Mouse (Mus musculus): ENCODE results near the gene Cep95.
"Not testable (repeated sequence)": the region's sequence is repeated elsewhere in the genome, so short reads cannot be mapped to it uniquely, and the experiment has no call there.

Cep95 gene

DNA sequence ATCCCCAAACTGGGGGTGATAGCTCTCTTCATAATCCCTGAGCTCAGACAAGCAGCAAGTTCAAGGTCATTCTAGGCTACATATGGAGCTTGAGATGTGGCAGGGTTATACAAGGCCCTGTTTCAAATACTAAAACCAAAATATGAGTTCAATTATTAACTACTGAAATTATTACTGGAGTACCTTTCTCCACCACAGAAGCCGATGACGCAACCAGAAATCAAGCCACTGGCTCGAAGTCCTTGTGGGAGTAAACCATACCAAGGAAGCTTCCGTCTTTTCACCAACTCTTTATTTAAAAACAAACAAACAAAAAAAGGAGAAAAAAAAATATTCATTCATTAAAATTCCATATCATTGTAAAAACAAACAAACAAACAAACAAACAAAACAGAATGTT is 12.1 kb upstream of the Cep95 start:
- DNase-seq (ENCODE audit: low spot score) = no peak

DNA sequence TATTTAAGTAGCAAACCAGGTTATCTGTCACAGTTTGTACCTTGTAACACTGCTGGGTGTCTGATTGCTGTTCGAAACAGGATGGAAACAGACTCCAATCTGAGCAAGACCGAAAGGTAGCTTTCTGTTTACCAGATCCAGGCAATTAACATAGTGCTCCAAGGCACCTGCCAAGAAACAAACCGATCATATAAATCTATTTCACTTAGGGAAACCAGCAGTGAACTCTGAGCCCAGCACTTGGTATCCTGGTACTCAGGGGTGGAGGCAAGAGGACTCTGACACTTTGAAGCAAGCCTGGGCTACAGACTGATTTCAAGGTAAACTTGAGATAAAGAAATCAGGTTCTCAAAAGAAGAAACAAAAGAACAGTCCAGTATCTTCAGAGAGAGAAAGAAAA is 11.7 kb upstream of the Cep95 start:
- DNase-seq (ENCODE audit: low spot score) = no peak

DNA sequence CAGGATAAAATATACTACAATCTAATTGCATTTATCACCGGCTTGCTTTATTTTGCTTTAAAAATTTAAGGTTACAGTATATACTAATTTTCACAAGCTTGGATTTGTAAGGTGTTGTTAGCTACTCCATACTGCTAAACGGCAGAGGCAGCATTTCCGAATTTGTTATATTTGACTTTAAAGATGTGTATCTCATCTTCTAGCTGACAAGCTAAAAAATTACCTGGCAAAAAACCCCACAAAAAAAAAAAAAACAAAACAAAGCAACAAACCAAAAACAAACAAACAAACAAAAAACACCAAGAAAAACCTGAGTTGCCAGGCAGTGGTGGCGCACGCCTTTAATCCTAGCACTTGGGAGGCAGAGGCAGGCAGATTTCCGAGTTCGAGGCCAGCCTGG is 10.9 kb upstream of the Cep95 start:
- no peak for DNase-seq (ENCODE audit: low spot score)

DNA sequence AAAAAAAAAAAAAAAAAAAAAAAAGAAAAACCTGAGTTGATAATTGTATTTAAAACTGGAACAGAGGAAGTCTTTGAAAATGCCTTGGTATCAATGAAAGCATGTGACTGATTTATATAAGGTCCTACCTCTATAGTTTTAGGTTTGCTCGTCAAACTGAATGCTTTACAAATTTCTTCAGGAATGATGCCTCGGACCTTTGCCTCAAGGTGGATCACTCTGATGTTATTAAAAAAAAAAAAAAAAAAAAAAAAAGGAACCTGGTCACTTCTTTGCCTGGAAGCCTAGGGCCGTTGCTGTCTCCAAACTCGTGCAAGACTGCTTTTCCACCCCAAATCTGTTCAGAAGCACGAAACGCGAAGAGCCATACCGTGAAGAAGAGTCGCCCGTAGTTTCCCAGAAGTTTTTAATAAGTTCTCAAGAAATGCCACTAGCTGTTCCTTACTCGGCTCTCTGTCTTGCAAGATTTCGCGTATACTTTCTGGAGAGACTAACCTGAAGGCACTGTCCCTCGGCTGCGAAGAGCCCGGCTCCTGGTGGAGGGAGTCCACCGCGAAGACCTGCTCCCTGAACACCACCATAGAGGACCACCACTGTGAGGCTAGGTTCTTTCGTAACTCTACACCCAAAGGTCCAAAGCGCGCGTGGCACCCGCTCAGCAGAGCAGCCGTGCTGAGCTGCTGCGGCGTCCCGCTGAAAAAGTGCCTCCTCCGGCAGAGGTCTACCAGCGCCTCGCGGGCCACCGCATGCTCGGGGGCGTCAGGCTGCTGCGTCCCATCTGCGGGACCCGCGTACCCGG is 10.3 kb upstream of the Cep95 start:
- no peak for DNase-seq (ENCODE audit: low spot score)

DNA sequence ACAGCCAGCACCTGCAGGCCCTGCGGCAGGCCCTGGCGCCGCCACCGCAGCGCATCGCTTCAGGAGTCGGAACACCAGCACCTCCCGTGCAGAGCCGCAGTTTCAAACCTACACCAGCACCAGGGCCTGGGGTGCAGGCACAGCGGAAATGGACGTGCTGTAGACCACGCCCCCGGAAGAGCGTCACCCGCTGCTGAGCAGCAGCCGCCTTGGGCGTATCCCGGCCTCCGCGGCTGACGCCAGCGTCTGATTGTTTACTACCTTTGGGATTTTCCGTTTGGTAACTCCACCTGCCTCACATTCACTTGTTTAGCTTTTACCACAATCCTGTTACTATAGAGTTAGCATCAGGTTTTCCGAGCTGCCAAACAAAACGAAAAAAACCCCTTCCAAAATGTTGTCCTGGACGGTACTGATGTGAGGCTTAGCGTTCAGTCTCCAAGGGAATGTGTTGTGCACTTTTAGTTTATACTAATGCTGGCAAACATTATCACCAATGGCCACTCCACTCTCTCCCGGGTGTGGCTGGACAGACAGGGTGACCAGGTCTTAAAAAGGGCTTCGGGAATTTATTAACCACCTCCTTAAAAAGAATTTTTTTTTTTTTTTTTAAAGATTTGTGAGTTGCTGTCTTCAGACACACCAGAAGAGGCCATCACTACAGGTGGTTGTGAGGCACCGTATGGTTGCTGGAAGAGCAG is 9.5 kb upstream of the Cep95 start, which contains the start of gene Polg2:
TSS of gene Polg2 (minus strand) at position 150 of the 701 bp plus-strand sequence.
- peak; percentile 91 for DNase-seq (ENCODE audit: low spot score)

DNA sequence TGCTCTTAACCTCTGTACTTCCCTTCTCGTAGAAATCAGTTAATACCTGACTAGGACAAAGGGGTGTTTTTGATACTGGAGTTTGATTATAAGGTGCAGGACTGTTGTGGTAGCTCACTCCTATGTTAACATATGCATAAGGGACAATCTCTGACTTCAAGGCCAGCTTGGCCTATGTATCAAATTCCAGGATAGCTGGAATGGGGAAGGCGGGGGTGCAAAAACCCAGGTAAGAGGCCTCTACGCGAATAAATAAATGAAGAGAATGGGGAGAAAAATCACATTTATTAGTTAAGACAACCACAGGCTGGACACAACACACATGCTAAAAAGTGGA is 9.0 kb upstream of the Cep95 start:
- no peak for DNase-seq (ENCODE audit: low spot score)

DNA sequence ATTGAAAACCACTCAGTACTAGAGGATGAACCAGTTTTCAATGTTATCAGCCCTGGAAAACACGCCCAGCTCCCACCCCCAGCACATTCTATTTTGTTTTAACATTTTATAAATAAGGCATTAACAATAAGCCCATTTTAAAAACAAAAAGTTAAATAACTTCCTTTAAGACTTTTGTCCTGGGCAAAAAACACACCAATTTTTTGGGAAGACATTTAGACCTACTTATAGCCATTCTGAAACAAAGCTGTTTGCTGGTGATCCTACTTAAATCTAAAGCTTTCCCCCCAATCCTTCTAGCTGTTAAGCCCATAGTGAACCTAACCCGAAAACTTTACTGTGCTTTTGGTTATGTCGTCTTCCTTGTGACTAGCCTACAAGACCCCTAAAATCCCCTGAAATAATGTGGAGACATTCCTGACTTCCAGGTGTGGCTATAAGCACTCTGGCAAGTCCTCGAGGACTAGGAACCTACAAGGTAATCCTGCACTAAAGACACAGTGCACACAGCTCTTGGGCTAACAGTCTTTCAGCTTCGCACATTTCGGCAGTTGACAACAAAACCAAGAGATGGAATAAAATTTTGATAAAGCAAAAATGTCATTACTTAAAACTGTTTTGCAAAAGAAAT is 8.3 kb upstream of the Cep95 start:
- no peak for DNase-seq (ENCODE audit: low spot score)

DNA sequence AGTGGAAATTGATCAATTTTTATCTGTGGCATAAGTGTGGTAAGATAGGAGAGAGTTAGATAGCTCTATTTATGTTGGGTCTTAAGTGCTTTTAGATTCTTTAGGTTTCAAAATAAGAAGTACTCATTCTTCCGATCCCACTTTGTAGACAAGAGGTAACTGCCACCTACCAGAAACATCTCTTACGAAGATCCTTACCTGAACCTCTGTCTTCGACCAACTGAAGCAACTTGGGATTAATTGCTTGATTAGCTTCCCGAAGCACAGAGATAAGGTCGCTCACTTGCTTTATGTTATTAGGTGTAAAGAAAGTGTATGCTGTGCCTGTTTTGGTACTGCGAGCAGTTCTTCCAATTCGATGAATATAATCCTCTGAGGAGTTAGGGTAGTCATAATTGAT is 6.8 kb upstream of the Cep95 start:
- DNase-seq (ENCODE audit: low spot score) = not testable (repeated sequence)

DNA sequence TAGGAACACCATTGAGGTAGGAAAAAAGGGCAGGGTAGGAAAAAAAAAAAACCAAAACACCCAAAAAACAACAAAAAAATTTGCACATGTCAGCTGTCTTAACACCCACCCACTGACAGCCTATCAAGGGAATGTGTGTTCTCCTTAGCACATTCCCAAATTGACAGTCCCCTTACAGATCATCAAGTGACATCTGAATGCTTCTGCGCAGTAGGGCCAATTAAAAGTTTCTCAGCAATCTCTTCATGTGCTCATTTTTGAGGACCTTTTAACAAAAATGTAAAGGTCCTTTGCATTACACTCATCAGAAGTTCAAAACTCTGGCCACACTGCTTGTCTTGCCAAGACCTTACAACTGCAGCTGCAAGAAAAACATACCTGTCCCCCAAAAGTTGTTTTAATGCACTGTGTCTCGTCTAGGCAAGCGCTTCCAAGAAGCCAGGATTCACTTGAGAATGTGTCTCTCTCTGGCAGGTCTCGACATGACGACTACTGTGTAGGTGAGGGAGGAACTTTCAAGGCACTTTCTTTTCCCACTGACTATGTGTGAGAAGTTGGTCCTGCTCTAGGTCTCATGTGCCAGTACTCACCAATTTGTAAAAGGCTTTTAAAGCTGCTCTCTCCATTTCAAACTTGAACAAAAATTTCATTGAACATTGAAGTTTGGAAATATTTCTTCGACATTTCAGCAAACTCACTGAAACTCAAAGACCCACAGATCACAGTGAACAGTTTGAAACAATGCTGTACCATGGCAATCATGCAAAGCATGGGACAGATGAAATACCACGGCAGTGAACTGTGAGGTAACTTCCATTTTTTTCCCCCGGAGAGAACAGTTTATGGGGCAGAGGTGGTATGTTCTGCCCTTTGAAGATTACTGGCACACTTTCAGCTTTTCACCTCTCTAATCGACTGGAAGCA is 5.9 kb upstream of the Cep95 start:
- no peak for DNase-seq (ENCODE audit: low spot score)

DNA sequence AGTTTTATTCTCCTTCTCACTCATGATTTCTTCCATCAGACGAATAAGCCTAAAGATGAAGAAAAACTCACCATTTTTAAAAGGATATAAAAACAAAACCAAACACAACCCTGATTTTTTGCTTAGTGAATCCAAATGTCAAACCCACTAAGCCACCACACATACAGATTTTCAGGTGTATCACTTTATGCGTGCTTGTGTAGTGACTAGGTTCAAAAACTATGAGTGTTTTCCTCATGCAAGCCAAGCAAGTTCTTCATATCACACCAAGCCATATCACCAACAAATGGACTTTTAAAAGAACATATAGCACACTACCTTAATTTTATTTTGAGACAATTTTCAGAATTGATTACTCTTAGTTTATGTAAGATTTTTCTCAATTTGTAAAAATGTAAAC is 4.6 kb upstream of the Cep95 start:
- DNase-seq (ENCODE audit: low spot score) = no peak

DNA sequence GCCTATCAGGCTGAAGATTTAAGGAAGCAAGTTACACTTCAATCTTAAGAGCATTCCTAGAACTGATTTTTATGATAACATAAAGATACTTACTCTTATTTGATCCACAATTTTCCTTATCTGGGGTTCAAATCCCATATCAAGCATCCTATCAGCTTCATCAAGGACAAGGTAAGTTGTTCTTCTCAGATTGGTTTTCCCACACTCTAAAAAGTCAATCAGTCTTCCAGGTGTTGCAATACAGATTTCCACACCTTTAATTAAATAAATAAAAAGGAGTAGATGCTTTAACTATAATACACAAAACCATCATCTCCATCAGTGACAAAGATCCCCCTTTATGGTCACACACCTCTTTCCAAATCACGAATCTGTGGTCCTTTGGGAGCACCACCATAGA is 4.0 kb upstream of the Cep95 start:
- DNase-seq (ENCODE audit: low spot score) = no peak

DNA sequence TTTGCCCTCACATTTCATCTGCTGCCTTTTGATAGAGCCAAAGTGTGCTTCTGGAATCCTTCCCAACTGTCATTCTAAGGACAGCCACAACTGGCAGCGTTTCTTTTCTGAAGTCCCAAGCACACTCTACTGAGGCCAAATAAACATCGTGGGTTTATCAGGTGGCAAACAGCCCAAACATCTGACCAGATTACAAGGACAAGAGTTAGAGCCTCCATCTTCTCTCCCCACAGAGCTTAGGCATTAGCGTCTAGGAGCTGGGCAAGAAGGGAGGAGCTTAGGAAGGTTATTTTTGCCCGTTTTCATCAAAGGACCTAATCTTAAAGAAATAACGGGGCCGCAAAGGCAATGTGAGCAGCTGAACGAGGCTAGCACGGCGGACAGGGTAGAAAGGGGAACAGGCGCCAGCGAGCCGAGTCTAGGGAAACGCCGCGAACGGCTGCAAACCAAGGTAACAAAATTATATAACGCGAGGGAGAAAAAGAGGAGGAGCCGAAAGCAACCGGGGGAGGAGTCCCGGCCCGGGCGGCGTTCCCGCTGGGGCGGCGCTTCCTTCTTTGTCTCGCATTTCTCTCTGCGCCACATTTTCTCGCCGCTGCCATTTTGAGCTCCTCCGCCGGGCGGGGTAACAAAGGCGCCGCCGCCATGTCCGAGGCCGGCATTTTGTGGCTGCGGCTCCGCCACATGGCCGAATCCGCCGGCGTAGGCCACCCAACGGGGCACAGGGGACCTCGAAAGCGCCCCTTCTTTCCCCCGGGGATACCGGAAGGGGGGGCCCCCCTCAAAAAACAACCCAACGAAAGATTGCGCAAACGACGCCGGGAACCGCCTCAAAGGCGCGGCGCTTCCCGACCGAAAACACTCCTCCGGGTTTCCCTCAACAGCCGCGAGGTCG is 1.7 kb upstream of the Cep95 start:
- peak; percentile 87 for DNase-seq (ENCODE audit: low spot score)

DNA sequence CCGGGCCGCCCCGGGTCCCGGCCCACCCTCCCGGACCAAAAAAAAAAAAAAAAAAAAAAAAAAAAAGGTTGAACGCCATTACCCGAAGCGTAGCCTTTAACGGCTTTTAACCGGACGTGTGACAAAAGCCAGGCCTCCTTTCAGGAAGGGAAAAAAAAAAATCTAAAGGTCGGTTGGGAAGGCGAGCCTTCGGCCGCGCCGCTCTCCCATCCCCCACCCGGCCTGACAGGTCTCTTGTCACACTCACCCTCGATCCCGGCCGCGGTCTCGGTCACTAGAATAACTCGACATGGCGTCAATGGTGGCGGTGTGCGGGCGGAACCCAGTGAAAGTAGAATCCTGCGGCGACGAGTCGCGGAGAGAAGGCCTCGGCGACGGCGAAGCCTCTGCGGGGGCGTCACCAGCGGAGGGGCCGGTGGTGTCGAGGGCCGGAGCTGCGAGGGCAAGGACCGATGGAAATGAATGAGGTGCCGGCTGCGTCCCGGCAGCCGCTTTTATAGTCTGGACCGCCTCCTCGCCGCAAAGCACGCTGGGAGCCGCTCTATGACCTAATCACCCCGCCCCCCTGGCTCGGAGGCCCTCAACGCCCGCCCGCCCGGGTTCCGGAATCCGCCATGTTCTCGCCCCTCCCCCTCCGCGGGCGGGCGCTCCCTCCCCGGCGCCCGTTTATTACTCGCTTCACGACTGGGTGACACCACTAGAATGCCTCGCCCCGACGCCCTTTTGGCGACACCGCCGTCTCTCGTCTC is 852 bp upstream of the Cep95 start:
- DNase-seq (ENCODE audit: low spot score) = peak; percentile 99

DNA sequence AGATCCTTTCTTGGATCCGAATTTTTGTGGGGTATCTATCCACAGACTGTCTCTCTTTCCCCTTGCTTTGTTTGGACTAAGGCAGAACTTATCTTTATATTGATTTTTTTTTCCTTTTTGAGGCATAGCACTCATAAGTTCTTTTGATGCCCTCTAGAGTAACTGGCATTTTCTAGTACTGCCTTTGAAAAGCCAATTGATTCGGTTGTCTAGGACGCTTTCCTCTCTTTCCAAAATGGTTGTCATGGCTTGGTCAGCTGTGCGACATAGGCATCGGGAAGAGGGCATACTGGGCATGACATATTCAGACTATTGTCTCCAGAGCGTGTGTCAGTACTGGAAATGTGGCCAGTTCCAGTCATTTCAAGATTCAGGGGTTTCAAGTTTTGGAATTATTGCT is 597 bp downstream of the Cep95 start:
- no peak for DNase-seq (ENCODE audit: low spot score)

DNA sequence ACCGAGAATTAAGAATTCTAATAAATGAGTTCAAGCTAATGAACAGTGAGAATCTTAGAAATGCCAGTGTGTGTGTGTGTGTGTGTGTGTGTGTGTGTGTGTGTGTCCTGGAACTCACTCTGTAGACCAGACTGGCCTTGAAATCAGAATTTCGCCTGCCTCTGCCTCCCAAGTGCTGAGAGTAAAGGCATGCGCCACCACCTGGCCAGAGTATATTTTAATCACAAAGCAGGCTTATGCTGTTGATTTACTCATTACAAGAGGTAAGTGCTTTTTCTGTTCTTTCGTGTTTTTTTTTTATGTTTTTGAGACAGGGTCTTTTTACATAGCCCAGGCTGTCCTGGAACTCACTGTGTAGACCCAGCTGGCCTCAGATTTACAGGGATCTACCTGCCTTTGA is 4.8 kb downstream of the Cep95 start:
- no peak for DNase-seq (ENCODE audit: low spot score)

DNA sequence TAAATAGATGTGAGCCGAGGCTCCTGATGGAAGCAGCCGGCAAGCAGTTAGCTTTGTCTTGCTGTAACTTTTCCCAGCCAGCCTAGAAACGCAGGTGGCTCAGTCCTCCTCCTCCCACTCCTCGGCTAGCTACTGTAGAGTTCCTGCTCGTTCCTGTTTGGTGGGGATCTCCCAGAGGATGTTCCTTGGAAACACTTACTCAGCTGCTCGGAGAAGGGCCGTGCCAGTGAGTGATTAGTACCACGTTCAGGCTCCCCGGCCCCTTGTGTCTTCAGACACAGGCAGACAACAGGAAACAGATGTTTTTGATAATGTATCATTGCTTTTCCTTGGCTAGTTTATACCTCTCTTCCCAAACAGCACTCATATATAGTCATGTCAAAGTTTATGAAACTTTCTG is 6.6 kb downstream of the Cep95 start:
- no peak for DNase-seq (ENCODE audit: low spot score)

DNA sequence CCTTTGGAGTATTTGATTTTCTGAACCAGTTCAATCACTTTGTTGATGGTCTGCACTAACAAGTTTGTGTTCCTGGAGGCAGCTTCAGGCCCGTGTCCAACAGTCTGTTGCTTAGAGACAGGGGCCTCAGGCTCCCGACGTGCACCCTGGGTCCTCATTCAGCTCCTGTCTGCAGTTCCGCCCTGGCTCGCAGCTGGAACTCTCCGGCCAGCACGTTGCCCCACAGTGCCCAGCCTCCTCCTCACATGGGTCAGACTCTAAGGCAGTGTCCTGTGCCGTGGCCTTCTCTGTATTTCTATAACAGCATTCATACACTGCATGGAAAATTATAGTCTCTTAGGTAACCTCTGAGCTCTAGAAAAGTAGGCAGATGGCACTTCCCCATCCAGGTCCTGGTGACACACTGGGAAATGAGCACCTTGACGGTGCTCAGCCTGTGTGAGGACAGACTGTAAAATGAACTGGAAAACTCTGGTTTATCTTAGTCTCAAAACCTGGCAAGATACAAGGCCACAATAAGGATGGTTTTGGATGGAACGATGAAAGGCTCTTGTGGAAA is 13.1 kb downstream of the Cep95 start:
- DNase-seq (ENCODE audit: low spot score) = no peak

DNA sequence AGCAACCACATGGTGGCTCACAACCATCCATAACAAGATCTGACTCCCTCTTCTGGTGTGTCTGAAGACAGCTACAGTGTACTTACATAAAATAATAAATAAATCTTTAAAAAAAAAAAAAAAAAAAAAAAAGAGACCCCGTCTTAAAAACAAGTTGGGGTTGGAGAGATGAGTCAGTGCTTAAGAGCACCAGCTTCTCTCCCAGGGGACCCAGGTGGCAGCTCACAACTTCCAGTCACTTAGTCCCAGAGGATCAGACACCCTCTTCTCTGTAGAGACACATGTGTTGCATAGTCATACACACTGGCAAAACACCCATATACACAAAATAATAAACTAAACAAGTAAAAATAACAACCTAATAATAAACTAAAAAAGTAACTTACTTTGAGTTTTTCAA is 18.4 kb downstream of the Cep95 start:
- DNase-seq (ENCODE audit: low spot score) = not testable (repeated sequence)

DNA sequence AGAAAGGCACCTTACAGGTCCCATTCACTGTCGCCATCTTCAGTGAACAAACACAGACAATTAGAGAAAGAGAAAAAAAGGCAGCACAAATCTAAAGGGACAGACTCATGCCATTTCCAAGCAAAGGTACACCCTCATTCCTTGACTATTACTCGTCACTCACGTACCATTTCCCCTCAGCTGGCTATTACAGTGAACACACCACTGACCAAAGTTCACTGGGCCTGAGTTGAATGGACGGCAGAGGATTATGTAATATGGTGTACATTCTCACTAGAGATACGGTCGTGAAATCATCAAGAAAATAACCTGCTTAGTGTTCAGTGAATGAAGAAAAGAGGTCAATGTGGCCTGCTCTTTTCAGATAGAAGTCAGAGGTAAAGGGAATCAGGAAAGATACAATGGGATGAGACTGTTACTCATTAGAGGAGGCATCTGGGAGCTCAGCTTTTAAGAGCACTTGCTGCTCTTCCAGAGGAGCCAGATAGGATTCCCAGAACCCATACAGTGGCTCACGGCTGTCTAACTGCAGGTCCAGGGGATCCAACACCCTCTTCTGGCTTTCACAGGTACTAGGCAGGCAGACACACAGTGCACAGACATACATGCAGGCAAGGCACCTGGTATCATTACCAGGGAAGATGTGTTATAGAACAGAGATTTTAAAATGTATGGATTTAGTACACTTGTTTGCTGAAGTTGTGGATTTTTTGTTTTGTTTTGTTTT is 23.5 kb downstream of the Cep95 start:
- DNase-seq (ENCODE audit: low spot score) = no peak

All from testis, postnatal 14 days (tissue).